Mouse (Mus musculus) spleen, adult 2 months (tissue): Measurements from ENCODE around the gene Plekhg1.

ENCODE experiments used
- CTCF ChIP-seq: fragments of 200-500 bp; IDR thresholded peaks from 2 replicates; pipeline ENCODE4 v1.5.1; 2011; ENCODE audit warnings: mild to moderate bottlenecking, inconsistent platforms; ENCODE audit not compliant: insufficient read depth, insufficient read length, insufficient replicate concordance; ENCODE audit errors: extremely low read depth
- POLR2A ChIP-seq: fragments of 200-500 bp; IDR thresholded peaks from 2 replicates; pipeline ENCODE4 v1.6.1; 2011; ENCODE audit warnings: low read depth, low read length, inconsistent platforms

- TF ChIP-seq CTCF (no peak), POLR2A (no peak)
Measured at GRCm38 (mm10) chr10:3947346-3947745, 207.2 kb downstream of the Plekhg1 start.
